Comparison of ENCODE assay signal across 8 mouse cellular contexts in the genomic region with DNA sequence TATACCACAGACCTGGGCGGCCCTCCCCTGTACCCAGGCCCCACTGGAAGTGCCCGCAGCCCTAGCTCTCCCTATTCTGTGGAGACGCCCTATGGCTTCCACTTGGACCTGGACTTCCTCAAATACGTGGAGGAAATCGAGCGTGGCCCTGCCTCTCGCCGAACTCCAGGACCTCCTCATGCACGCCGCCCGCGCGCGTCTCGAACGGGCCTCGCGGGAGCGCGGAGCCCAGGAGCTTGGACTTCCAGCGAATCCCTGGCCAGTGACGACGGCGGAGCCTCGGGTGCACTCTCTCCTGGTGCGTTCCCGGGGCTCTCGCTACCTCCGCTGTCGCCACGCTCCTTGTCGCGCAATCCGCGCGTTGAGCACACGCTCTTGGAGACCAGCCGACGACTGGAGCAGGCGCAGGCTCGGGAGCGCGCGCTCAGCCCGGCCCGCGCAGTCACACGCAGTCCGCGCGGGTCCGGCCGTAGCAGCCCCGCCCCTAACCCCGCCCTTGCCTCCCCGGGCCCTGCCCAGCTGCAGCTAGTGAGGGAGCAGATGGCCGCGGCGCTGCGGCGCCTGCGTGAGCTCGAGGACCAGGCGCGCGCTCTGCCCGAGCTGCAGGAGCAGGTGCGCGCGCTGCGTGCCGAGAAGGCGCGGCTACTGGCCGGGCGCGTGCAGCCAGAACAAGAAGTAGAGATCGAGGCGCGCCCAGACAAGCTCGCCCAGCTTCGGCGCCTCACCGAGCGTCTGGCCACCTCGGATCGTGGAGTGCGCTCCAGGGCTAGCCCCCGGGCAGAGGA. TPM values are rescaled to one million over a fixed set of nuclear protein-coding genes. Genes with fewer than 3 reads are reported as not detected.
DNase-seq lines count a peak whose midpoint lies in the region; ATAC-seq and TF ChIP-seq lines count a peak whose summit lies in the region.

No protein-coding gene starts in this region.

- peak overlapping the region; percentile 92 for H3K4me2 ChIP-seq in heart, embryonic 11.5 days
- peak overlapping the region; percentile 96 for H3K4me2 ChIP-seq in kidney, embryonic 16.5 days (replicated peaks; ENCODE audit: low read depth, low read length)
- peak overlapping the region; percentile 91 for H3K4me2 ChIP-seq in myocyte (ENCODE audit: low read depth)

- peak overlapping the region; percentile 74 for H3K27ac ChIP-seq in heart, embryonic 11.5 days (ENCODE audit: low read depth, low read length)
- H3K27ac ChIP-seq in kidney, embryonic 16.5 days (ENCODE audit: low read length), result peak overlapping the region; percentile 88
- peak overlapping the region; percentile 83 for H3K27ac ChIP-seq in liver, adult 2 months (replicated peaks; ENCODE audit: insufficient read depth, low read depth, low read length)

- H3K9ac ChIP-seq in heart, embryonic 11.5 days (ENCODE audit: low read depth, low read length), result peak overlapping the region; percentile 84
- peak overlapping the region; percentile 89 for H3K9ac ChIP-seq in kidney, embryonic 16.5 days (replicated peaks; ENCODE audit: low read length)
- peak overlapping the region; percentile 90 for H3K9ac ChIP-seq in liver, adult 2 months (ENCODE audit: low read depth, low read length)

- H3K36me3 ChIP-seq in heart, embryonic 11.5 days (ENCODE audit: control insufficient read depth, insufficient read depth, low read length), result peaks cover 15% of the 10 kb centered on the region
- peaks cover 33% of the 10 kb centered on the region for H3K36me3 ChIP-seq in kidney, embryonic 16.5 days (ENCODE audit: insufficient read depth, low read length)
- peaks cover 13% of the 10 kb centered on the region for H3K36me3 ChIP-seq in liver, adult 2 months (ENCODE audit: control insufficient read depth, insufficient read depth, low read length)
- peaks cover 20% of the 10 kb centered on the region for H3K36me3 ChIP-seq in myocyte (ENCODE audit: control insufficient read depth, insufficient read depth)
- peaks cover 3% of the 10 kb centered on the region for H3K36me3 ChIP-seq in splenic B cell, adult 2 months (ENCODE audit: control insufficient read depth, insufficient read depth, low read length, poor library complexity, severe bottlenecking)

- under 1% methylated on average over 88 of the region's 89 CpGs for WGBS in heart, embryonic 11.5 days (ENCODE audit: insufficient replicate concordance)
- under 1% methylated on average over 89 of the region's 89 CpGs for WGBS in kidney, embryonic 16.5 days
- WGBS in liver, adult 2 months, result under 1% methylated on average over 89 of the region's 89 CpGs

- peak; percentile 64 to 71 for DNase-seq in B cell, adult 2 months
- DNase-seq in brain, adult 2 months (ENCODE audit: low read depth, low spot score), result peak; percentile 99
- peak; percentile 81 for DNase-seq in liver, adult 2 months (ENCODE audit: extremely low read depth, low read depth, low spot score)
- DNase-seq in splenic B cell, adult 2 months (ENCODE audit: low read depth, low spot score), result peak; percentile 91

- TF ChIP-seq POLR2A in liver, adult 2 months (IDR thresholded peaks at IDR 0.05; ENCODE audit: extremely low read depth, insufficient read depth, low read length), result peak; percentile 79
- TF ChIP-seq POLR2A in myocyte (IDR thresholded peaks at IDR 0.05; ENCODE audit: insufficient read length, low read depth), result peak; percentile 77

- no peaks in the 10 kb centered on the region for H3K79me2 ChIP-seq in liver, adult 2 months (ENCODE audit: control insufficient read depth, insufficient read depth, low read length)
- peaks cover 2% of the 10 kb centered on the region for H3K79me2 ChIP-seq in myocyte (ENCODE audit: control insufficient read depth, insufficient read depth)

- peak; percentile 93 for ATAC-seq in erythroblast, adult 5-6 weeks (replicated peaks; ENCODE audit: low FRiP score, poor library complexity, severe bottlenecking)
- peak; percentile 95 for ATAC-seq in heart, embryonic 11.5 days (replicated peaks; ENCODE audit: insufficient number of reproducible peaks, low FRiP score, low TSS enrichment)
- peak; percentile 96 for ATAC-seq in kidney, embryonic 16.5 days (ENCODE audit: low FRiP score, low TSS enrichment)

- H3ac ChIP-seq in myocyte (ENCODE audit: control insufficient read depth, insufficient read length), result peak overlapping the region; percentile 7

- peak overlapping the region; percentile 61 for H3K4me3 ChIP-seq in heart, embryonic 11.5 days (ENCODE audit: low read depth, low read length)
- peak overlapping the region; percentile 67 for H3K4me3 ChIP-seq in kidney, embryonic 16.5 days (ENCODE audit: low read length)
- H3K4me3 ChIP-seq in liver, adult 2 months (ENCODE audit: insufficient read depth, low read depth, low read length), result peak overlapping the region; percentile 73
- H3K4me3 ChIP-seq in myocyte, result peak overlapping the region; percentile 26

- H3K4me1 ChIP-seq in heart, embryonic 11.5 days (ENCODE audit: control insufficient read depth, insufficient read depth, low read length), result peaks cover 14% of the 10 kb centered on the region
- peaks cover 33% of the 10 kb centered on the region for H3K4me1 ChIP-seq in kidney, embryonic 16.5 days (ENCODE audit: insufficient read depth, low read length)
- H3K4me1 ChIP-seq in liver, adult 2 months (ENCODE audit: control insufficient read depth, insufficient read depth, low read length), result peaks cover 8% of the 10 kb centered on the region

- H3K27me3 ChIP-seq in heart, embryonic 11.5 days (ENCODE audit: control insufficient read depth, insufficient read depth, low read length), result peaks cover 5% of the 10 kb centered on the region
- H3K27me3 ChIP-seq in kidney, embryonic 16.5 days (ENCODE audit: insufficient read depth, low read length), result no peaks in the 10 kb centered on the region
- no peaks in the 10 kb centered on the region for H3K27me3 ChIP-seq in liver, adult 2 months (ENCODE audit: control insufficient read depth, insufficient read depth, low read length)
- no peaks in the 10 kb centered on the region for H3K27me3 ChIP-seq in myocyte (ENCODE audit: control insufficient read depth, insufficient read depth, insufficient read length)
- no peaks in the 10 kb centered on the region for H3K27me3 ChIP-seq in splenic B cell, adult 2 months (ENCODE audit: control insufficient read depth, insufficient read depth, low read length, poor library complexity, severe bottlenecking)

- TF ChIP-seq CTCF in liver, adult 2 months (IDR thresholded peaks at IDR 0.05; ENCODE audit: low read depth, low read length), result no peak

- H3K9me3 ChIP-seq in heart, embryonic 11.5 days (replicated peaks; ENCODE audit: control insufficient read depth, low read length), result no peaks in the 10 kb centered on the region
- H3K9me3 ChIP-seq in kidney, embryonic 16.5 days (ENCODE audit: low read length), result no peaks in the 10 kb centered on the region

TF ChIP-seq in myocyte, 11 proteins besides CTCF, POLR2A, EP300 and RAD21 (continues in another document):
- peak; percentile 15 to 88 (median 79) for TF ChIP-seq MYOG (IDR thresholded peaks at IDR 0.05; ENCODE audit: control insufficient read depth in 1 of 3, insufficient read depth in 1 of 3, insufficient read length in 2 of 3, low read depth in 2 of 3)
- TF ChIP-seq REST (IDR thresholded peaks at IDR 0.05; ENCODE audit: insufficient read depth, insufficient read length), result no peak
- TF ChIP-seq TCF3 (IDR thresholded peaks at IDR 0.05; ENCODE audit: insufficient read length, low read depth), result peak; percentile 31

RNA-seq across cellular contexts. Expression of gene Rps28, which starts 7.0 kb away (rescaled TPM):
- total RNA-seq in erythroblast, adult 5-6 weeks (2015; ENCODE audit: low replicate concordance), result 216 and 275 TPM in 2 replicates
- 302 and 335 TPM in 2 replicates for total RNA-seq in erythroblast, adult 5-6 weeks (2017; ENCODE audit: low replicate concordance)
- 654 and 701 TPM in 2 replicates for polyA plus RNA-seq in heart, embryonic 11.5 days (2014; fragmentation: Nextera tagmentation; extraction: Ambion mirVana)
- 796 and 818 TPM in 2 replicates for polyA plus RNA-seq in kidney, embryonic 16.5 days (2015; fragmentation: Nextera tagmentation; extraction: Ambion mirVana)
- 275 and 294 TPM in 2 replicates for total RNA-seq in liver, adult 2 months (2014; rRNA removed)
- polyA plus RNA-seq in liver, adult 2 months (2012; rRNA removed), result 374 and 500 TPM in 2 replicates
- 6,768 TPM for polyA plus RNA-seq in myocyte (2012; fragmentation: generic; extraction: Trizol)

RNA-seq across cellular contexts. Expression of gene Ndufa7, which starts 7.0 kb away (rescaled TPM):
- total RNA-seq in erythroblast, adult 5-6 weeks (2015; ENCODE audit: low replicate concordance), result 50.6 and 57.5 TPM in 2 replicates
- 35.4 and 46.6 TPM in 2 replicates for total RNA-seq in erythroblast, adult 5-6 weeks (2017; ENCODE audit: low replicate concordance)
- 457 and 481 TPM in 2 replicates for polyA plus RNA-seq in heart, embryonic 11.5 days (2014; fragmentation: Nextera tagmentation; extraction: Ambion mirVana)
- polyA plus RNA-seq in kidney, embryonic 16.5 days (2015; fragmentation: Nextera tagmentation; extraction: Ambion mirVana), result 480 and 498 TPM in 2 replicates
- total RNA-seq in liver, adult 2 months (2014; rRNA removed), result 214 and 217 TPM in 2 replicates
- polyA plus RNA-seq in liver, adult 2 months (2012; rRNA removed), result 372 and 457 TPM in 2 replicates
- 614 TPM for polyA plus RNA-seq in myocyte (2012; fragmentation: generic; extraction: Trizol)

RNA-seq across cellular contexts. Expression of gene Kank3, which starts 7.1 kb away (rescaled TPM):
- total RNA-seq in erythroblast, adult 5-6 weeks (2015; ENCODE audit: low replicate concordance), result not detected in 2 replicates
- total RNA-seq in erythroblast, adult 5-6 weeks (2017; ENCODE audit: low replicate concordance), result 0.42 and 1.3 TPM in 2 replicates
- polyA plus RNA-seq in heart, embryonic 11.5 days (2014; fragmentation: Nextera tagmentation; extraction: Ambion mirVana), result 30.1 and 43.2 TPM in 2 replicates
- polyA plus RNA-seq in kidney, embryonic 16.5 days (2015; fragmentation: Nextera tagmentation; extraction: Ambion mirVana), result 65.0 and 73.5 TPM in 2 replicates
- total RNA-seq in liver, adult 2 months (2014; rRNA removed), result 6.0 and 7.3 TPM in 2 replicates
- 9.5 and 13.4 TPM in 2 replicates for polyA plus RNA-seq in liver, adult 2 months (2012; rRNA removed)
- polyA plus RNA-seq in myocyte (2012; fragmentation: generic; extraction: Trizol), result 8.3 TPM

RNA-seq across cellular contexts. Expression of gene Cd320, which starts 25.5 kb away (rescaled TPM):
- 3.1 and 3.3 TPM in 2 replicates for total RNA-seq in erythroblast, adult 5-6 weeks (2015; ENCODE audit: low replicate concordance)
- not detected in 2 replicates for total RNA-seq in erythroblast, adult 5-6 weeks (2017; ENCODE audit: low replicate concordance)
- 60.8 and 63.9 TPM in 2 replicates for polyA plus RNA-seq in heart, embryonic 11.5 days (2014; fragmentation: Nextera tagmentation; extraction: Ambion mirVana)
- polyA plus RNA-seq in kidney, embryonic 16.5 days (2015; fragmentation: Nextera tagmentation; extraction: Ambion mirVana), result 120 and 122 TPM in 2 replicates
- total RNA-seq in liver, adult 2 months (2014; rRNA removed), result 7.1 and 7.5 TPM in 2 replicates
- polyA plus RNA-seq in liver, adult 2 months (2012; rRNA removed), result 13.0 and 16.9 TPM in 2 replicates
- 83.1 TPM for polyA plus RNA-seq in myocyte (2012; fragmentation: generic; extraction: Trizol)

RNA-seq across cellular contexts. Expression of gene Angptl4, which starts 35.7 kb away (rescaled TPM):
- 0.96 and 1.5 TPM in 2 replicates for total RNA-seq in erythroblast, adult 5-6 weeks (2015; ENCODE audit: low replicate concordance)
- total RNA-seq in erythroblast, adult 5-6 weeks (2017; ENCODE audit: low replicate concordance), result 1.1 and 4.3 TPM in 2 replicates
- polyA plus RNA-seq in heart, embryonic 11.5 days (2014; fragmentation: Nextera tagmentation; extraction: Ambion mirVana), result 7.6 and 10.5 TPM in 2 replicates
- polyA plus RNA-seq in kidney, embryonic 16.5 days (2015; fragmentation: Nextera tagmentation; extraction: Ambion mirVana), result 28.4 and 29.5 TPM in 2 replicates
- 129 and 142 TPM in 2 replicates for total RNA-seq in liver, adult 2 months (2014; rRNA removed)
- 28.1 and 49.5 TPM in 2 replicates for polyA plus RNA-seq in liver, adult 2 months (2012; rRNA removed)
- 42.8 TPM for polyA plus RNA-seq in myocyte (2012; fragmentation: generic; extraction: Trizol)

Comparison
In these comparisons a context has a peak if more than half of its experiments do, and no peak if none do; other contexts are left out.
1. Peak in every context shown above with its lines: DNase-seq, ATAC-seq, H3K4me3 ChIP-seq and H3K27ac ChIP-seq.